Mouse (Mus musculus): ENCODE results near the gene Spryd3.

DNA sequence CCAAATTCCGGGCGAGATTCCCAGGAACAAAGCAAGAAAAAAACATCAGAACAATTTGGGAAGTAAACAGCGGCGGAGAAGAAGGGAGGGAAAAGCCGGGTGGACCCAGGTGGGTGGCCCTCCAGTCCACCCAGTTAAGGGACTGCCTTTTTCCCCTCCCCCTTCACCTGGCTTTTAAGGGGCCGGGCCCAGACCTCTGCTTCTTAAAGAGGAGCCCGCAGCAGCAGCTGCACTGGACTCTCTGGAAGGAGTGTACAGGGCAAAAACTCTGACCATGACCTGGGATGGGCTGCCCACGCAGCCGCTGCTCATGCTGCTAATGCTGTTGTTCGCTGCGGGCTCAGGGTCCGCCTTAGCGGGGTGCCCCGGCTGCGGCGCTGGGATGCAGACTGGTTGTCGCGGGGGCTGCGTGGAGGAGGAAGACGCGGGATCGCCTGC is 8.3 kb upstream of the Spryd3 start, which contains the start of gene Igfbp6:
- TF ChIP-seq CTCF (IDR thresholded peaks at IDR 0.05; ENCODE audit: low read depth, low read length): no peak
- no peak for TF ChIP-seq POLR2A (IDR thresholded peaks at IDR 0.05; ENCODE audit: borderline replicate concordance, low read depth, low read length)

Data from bone marrow macrophage, adult 2 months (primary cell).